Mouse (Mus musculus): ENCODE measurements around the gene Spns3. TPM values are rescaled to one million over a fixed set of nuclear protein-coding genes. Genes with fewer than 3 reads are reported as not detected.

The Spns3 gene
- 0.14 and 0.80 TPM in 2 replicates for polyA plus RNA-seq (2015; fragmentation: Nextera tagmentation; extraction: Ambion mirVana)

DNA sequence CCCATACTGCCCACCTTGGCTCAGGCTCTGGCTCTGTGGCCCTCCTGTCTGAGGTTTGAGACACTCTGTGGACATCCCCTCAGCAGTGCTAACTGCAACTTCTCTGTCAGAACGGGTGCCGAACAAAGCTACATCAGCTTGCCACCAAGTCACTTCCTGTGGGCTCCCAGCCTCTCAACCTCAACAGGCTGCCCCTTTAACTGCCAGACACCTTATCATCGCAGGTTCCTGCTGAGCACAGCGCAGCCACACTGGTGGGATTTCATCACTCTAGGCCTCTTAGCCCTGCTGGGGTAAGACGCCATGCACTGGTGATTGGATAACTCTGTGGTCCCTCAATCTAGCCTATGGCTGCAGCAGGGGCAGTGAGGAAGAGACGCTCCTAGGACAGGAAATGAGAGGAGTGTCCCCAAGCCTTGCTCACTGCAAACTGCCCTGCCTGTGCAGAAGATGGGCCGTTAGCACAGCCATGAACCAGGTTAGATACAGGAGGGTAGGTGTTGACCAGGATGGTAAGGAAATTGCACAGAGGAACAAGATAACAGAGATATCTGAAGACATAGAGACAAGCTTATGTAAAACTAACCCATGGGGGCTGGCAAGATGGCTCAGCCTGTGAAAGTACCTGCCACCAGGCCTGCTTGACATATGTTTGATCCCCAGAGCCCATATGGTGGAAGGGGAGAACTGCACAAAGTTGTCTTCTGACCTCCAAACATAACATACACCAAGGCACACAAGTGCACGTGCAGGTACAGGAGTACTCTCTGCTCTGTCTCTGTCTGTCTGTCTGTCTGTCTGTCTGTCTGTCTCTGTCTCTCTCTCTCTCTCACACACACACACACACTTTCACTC, at the start of gene Spns3:
TSS of gene Spns3 (minus strand) at position 373 of the 855 bp plus-strand sequence.
- peak within 1 kb of the TSS; percentile 18; the same call in 1 of the 2 replicates for H3K4me2 ChIP-seq
- 22% methylated on average over 8 of the region's 8 CpGs for WGBS
- no peak for ATAC-seq (replicated peaks; ENCODE audit: insufficient number of reproducible peaks, insufficient read depth, low FRiP score, low read depth)

DNA sequence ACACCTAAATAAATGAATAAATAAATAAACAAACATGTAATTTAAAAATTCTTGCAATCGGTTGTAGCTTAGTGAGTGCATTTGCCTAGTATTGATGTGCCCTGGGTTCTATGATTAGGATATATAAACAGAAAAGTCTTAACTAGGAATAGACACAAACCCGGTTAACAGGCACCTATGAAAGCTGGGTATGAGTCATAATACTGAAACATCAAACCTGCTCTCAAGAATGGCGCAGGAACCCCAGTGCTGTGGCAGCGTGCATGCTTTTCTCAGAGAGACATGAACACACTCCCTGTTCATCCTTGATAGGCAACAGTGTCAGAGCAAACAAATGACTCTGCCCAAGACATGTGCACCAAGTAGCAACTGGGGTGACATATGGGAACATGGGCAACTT, 47.5 kb upstream of the Spns3 start:
- no peak overlapping the region for H3K9ac ChIP-seq
- H3K36me3 ChIP-seq, result no peaks in the 10 kb centered on the region
- no peak overlapping the region for H3K27ac ChIP-seq
- no peaks in the 10 kb centered on the region for H3K4me1 ChIP-seq (replicated peaks)
- no peak for ATAC-seq (replicated peaks; ENCODE audit: insufficient number of reproducible peaks, insufficient read depth, low FRiP score, low read depth)
- no peaks in the 10 kb centered on the region for H3K27me3 ChIP-seq
- 87% methylated on average over 4 of the region's 4 CpGs for WGBS
- H3K9me3 ChIP-seq (replicated peaks), result no peaks in the 10 kb centered on the region
- no peak overlapping the region for H3K4me2 ChIP-seq
- no peak overlapping the region for H3K4me3 ChIP-seq

More for the DNA sequence above, at the start of gene Spns3:
- peaks cover 6% of the 10 kb centered on the region; the same call in 1 of the 2 replicates for H3K4me1 ChIP-seq (replicated peaks)
- H3K9me3 ChIP-seq (replicated peaks), result no peaks in the 10 kb centered on the region
- H3K9ac ChIP-seq, result no peak within 1 kb of the TSS
- H3K27me3 ChIP-seq, result no peaks in the 10 kb centered on the region
- H3K4me3 ChIP-seq, result 0 out of 2 replicates have a peak within 1 kb of the TSS, but pooled peaks have one; percentile 1
- H3K27ac ChIP-seq, result no peak within 1 kb of the TSS
- H3K36me3 ChIP-seq, result no peaks in the 10 kb centered on the region

DNA sequence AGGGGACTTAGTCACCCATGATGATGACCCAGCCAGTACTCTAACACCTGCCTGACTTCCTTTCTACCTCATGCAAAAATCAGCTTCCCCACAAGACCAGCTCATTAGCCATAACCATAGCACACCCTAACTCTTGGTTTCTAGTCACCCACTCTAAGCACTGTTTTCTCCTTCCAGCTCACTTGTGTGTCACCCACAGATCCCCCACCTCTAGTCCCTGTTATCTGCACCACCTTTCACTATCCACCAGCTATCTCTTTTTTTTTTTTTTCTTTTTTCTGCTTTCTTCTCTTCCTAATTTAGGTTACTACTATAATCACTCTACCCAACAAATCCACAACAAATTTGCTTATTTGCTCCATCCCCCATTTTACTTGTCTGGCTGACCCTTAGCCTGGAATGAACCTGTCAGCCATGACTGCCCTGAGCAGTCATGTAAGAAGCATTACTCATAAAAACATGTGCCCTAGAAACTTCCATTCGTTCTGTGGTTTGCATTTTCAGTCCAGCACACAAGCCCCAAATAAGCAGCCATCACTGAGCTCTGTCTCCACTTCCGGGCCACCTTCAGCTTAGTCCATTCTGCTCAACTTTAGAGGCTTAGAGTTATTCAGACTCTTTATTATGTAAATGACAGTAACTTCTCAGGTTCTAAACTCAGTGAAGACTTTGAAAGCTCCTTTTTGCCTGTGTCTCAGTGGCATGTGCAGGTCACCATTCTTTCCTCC, 44.9 kb upstream of the Spns3 start:
- H3K9me3 ChIP-seq (replicated peaks), result no peaks in the 10 kb centered on the region
- 77% methylated on average over 2 of the region's 2 CpGs for WGBS

DNA sequence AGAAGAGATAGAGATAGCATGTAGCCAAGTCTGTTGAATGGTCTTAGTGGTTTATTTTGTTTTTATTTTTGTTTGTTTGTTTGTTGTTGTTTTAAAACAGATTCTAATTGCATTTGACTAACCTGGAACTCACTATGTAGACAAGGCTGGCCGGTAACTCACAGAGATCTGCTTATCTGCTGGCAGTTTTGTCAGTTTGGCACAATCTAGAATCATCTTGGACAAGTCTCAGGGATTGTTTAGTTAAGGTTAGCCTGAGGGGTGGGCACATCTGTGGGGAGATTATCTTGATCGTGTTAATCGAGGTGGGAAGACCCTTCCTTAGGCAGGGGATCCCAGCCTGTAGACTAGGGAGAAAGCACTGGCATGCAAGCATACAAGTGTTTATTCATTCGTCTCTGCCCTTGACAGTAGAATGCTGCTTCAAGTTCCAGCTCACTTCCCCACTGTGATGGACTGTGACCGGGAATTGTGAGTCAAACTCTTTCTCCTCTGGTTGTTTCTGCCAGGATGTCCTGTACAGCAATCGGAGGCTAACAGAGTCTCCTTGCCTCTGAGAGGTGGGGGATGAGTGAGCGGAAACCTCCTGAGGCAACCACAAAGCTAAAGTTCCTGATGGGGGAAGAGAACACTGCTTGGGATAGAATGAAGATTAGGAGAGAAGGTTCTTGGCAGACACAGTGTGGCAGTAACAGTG, 37.4 kb upstream of the Spns3 start:
- H3K27me3 ChIP-seq, result no peaks in the 10 kb centered on the region
- H3K4me2 ChIP-seq, result no peak overlapping the region
- H3K36me3 ChIP-seq, result no peaks in the 10 kb centered on the region
- H3K9me3 ChIP-seq (replicated peaks), result no peaks in the 10 kb centered on the region
- WGBS, result 44% methylated on average over 7 of the region's 7 CpGs
- ATAC-seq (replicated peaks; ENCODE audit: insufficient number of reproducible peaks, insufficient read depth, low FRiP score, low read depth), result no peak
- H3K4me1 ChIP-seq (replicated peaks), result no peaks in the 10 kb centered on the region
- no peak overlapping the region for H3K4me3 ChIP-seq
- H3K9ac ChIP-seq, result no peak overlapping the region
- H3K27ac ChIP-seq, result 0 out of 2 replicates have a peak overlapping the region, but pooled peaks have one; percentile 16

More for the DNA sequence above, 44.9 kb upstream of the Spns3 start:
- no peak overlapping the region for H3K4me2 ChIP-seq
- H3K4me3 ChIP-seq, result no peak overlapping the region
- H3K4me1 ChIP-seq (replicated peaks), result no peaks in the 10 kb centered on the region
- H3K9ac ChIP-seq, result no peak overlapping the region
- no peaks in the 10 kb centered on the region for H3K36me3 ChIP-seq
- no peak for ATAC-seq (replicated peaks; ENCODE audit: insufficient number of reproducible peaks, insufficient read depth, low FRiP score, low read depth)
- H3K27me3 ChIP-seq, result no peaks in the 10 kb centered on the region
- no peak overlapping the region for H3K27ac ChIP-seq

DNA sequence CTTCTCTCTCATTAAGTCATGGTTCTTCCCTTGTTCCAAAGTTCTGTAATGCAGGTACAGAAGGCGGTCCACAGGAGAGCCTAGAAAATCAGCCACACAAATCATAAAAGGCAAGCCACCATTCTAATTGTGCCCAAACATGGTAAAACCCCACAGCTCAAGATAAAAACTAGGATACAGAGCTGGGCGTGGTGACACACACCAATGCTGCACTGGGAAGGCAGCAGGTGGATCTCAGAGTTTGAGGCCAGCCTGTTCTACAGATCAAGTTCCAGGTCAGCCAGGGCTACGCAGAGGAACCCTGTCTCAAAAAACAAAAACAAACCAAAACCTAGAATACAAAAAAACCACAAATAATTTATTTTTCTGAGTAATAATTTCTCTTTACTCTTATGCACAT, 36.3 kb upstream of the Spns3 start:
- ATAC-seq (replicated peaks; ENCODE audit: insufficient number of reproducible peaks, insufficient read depth, low FRiP score, low read depth), result no peak
- no peak overlapping the region for H3K27ac ChIP-seq
- no peaks in the 10 kb centered on the region for H3K27me3 ChIP-seq
- H3K4me2 ChIP-seq, result no peak overlapping the region
- no peak overlapping the region for H3K9ac ChIP-seq
- no peaks in the 10 kb centered on the region for H3K36me3 ChIP-seq
- H3K4me1 ChIP-seq (replicated peaks), result no peaks in the 10 kb centered on the region
- no peak overlapping the region for H3K4me3 ChIP-seq
- no peaks in the 10 kb centered on the region for H3K9me3 ChIP-seq (replicated peaks)
- WGBS, result 83% methylated on average over 3 of the region's 3 CpGs

DNA sequence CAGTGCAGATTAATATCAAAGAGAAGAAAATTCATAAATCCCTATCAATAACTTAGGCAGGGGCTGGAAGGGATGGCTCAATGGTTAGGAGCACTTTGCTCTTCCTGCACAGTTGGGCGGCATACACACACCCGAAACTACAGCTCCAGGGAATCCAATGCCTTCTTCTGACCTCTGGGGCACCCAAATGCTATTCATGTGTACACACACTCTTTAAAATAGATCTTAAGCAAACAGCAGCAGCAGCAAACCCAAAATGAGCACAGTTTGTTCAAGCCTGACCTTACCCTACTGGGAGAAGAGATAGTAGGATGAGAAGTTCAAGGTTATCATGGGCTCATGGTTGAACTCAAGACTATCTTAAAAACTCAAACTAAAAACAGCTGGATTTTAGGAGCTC, 32.8 kb upstream of the Spns3 start:
- peaks cover 3% of the 10 kb centered on the region; the same call in 1 of the 2 replicates for H3K27me3 ChIP-seq
- no peak for ATAC-seq (replicated peaks; ENCODE audit: insufficient number of reproducible peaks, insufficient read depth, low FRiP score, low read depth)
- WGBS, result 79% methylated on average over 2 of the region's 2 CpGs

DNA sequence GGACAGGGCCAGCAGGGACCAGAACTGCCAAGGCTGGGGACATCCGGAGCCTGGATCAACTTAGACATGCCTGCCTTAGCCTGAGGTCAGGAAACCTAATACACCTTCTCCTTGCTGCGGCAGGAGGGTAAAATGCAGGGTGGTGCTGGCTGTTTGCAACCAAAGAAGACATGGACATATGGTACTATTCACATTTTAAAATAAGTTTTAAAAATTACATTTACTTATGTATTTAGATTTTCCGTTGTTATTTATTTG, 32.1 kb upstream of the Spns3 start:
- WGBS, result 73% methylated on average over 3 of the region's 3 CpGs
- ATAC-seq (replicated peaks; ENCODE audit: insufficient number of reproducible peaks, insufficient read depth, low FRiP score, low read depth), result no peak
- Histone ChIP-seq H3K9ac (no peak overlapping the region), H3K4me2 (no peak overlapping the region), H3K27me3 (peaks cover 8% of the 10 kb centered on the region; the same call in 1 of the 2 replicates), H3K9me3 (replicated peaks) (no peaks in the 10 kb centered on the region), H3K4me3 (no peak overlapping the region), H3K4me1 (replicated peaks) (no peaks in the 10 kb centered on the region), H3K36me3 (no peaks in the 10 kb centered on the region), H3K27ac (no peak overlapping the region)

More for the DNA sequence above, 32.8 kb upstream of the Spns3 start:
- Histone ChIP-seq H3K4me3 (no peak overlapping the region), H3K27ac (no peak overlapping the region), H3K4me1 (replicated peaks) (no peaks in the 10 kb centered on the region), H3K9ac (no peak overlapping the region), H3K4me2 (no peak overlapping the region), H3K36me3 (no peaks in the 10 kb centered on the region), H3K9me3 (replicated peaks) (no peaks in the 10 kb centered on the region)

DNA sequence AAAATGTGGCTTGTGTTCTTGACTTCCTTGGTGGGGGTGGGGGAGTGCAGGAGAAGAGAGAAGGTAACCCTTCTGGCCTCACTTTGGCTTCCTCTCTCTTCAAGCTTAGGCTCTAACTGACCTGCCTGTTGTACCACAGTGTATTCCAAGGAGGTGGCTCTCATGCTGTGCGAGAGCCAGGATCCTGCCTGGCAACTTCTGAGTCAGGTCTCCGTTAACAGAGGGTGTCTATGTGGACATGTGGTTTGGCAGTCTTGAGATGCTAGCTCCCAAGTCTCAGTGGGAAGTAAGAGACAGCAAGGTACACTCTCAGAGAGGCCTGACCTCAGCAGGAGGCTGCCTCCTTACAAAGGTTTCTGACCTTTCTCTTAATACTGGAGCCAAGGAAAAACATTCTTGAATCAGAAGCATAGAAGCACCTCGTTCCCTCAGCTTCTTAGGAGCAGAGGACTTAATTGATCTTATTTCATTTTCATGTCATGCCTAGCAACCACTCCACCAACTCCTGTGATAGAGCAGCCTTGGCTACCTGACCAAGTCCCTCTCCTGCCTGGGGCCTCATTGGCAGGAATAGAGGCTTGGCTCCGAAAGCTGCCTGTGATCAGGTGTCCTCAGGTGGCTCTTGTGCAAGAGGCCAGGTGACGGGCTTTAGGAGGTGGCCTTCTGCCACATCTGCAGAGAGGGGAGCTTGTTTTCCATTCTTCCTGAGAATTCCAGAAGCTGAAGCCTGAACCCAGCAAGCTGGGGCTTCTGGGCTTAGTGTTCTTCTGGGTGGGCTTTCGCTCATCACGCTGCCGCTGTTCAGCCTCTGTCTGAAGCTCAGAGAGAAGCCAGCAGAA, 31.5 kb upstream of the Spns3 start:
- 71% methylated on average over 8 of the region's 8 CpGs for WGBS

DNA sequence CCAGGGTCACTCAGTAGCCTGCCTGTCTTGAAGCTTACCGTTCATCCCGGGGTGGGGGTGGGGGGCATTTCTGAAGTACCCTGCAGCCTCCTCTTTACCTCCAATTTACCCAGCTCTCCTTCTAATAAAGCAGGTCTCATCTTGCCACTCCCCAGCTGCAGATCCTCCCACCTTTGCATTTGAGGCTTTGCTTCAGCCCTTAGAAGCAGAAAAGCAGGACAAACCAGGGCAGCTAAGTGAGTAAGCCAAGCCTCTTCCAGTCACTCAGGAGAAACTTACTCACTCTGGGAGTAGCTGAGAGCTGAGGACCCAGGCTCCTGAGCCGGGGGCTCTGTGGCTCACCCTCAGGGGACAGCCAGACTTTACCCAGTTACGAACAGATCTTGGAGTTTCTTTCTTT, 28.2 kb upstream of the Spns3 start:
- no peaks in the 10 kb centered on the region for H3K36me3 ChIP-seq
- no peak overlapping the region for H3K27ac ChIP-seq
- peaks cover 9% of the 10 kb centered on the region for H3K4me1 ChIP-seq (replicated peaks)
- H3K9me3 ChIP-seq (replicated peaks), result no peaks in the 10 kb centered on the region
- H3K9ac ChIP-seq, result no peak overlapping the region
- no peak overlapping the region for H3K4me3 ChIP-seq
- H3K4me2 ChIP-seq, result no peak overlapping the region
- ATAC-seq (replicated peaks; ENCODE audit: insufficient number of reproducible peaks, insufficient read depth, low FRiP score, low read depth), result no peak
- H3K27me3 ChIP-seq, result peaks cover 9% of the 10 kb centered on the region; the same call in 1 of the 2 replicates
- WGBS, result 75% methylated on average over 4 of the region's 4 CpGs

More for the DNA sequence above, 31.5 kb upstream of the Spns3 start:
- H3K9me3 ChIP-seq (replicated peaks), result no peaks in the 10 kb centered on the region
- H3K9ac ChIP-seq, result no peak overlapping the region
- H3K4me3 ChIP-seq, result no peak overlapping the region
- no peak overlapping the region for H3K27ac ChIP-seq
- no peaks in the 10 kb centered on the region for H3K36me3 ChIP-seq
- H3K4me1 ChIP-seq (replicated peaks), result 0 out of 2 replicates have a peak, but pooled peaks cover under 1% of the 10 kb centered on the region
- ATAC-seq (replicated peaks; ENCODE audit: insufficient number of reproducible peaks, insufficient read depth, low FRiP score, low read depth), result no peak
- no peak overlapping the region for H3K4me2 ChIP-seq
- peaks cover 9% of the 10 kb centered on the region; the same call in 1 of the 2 replicates for H3K27me3 ChIP-seq

DNA sequence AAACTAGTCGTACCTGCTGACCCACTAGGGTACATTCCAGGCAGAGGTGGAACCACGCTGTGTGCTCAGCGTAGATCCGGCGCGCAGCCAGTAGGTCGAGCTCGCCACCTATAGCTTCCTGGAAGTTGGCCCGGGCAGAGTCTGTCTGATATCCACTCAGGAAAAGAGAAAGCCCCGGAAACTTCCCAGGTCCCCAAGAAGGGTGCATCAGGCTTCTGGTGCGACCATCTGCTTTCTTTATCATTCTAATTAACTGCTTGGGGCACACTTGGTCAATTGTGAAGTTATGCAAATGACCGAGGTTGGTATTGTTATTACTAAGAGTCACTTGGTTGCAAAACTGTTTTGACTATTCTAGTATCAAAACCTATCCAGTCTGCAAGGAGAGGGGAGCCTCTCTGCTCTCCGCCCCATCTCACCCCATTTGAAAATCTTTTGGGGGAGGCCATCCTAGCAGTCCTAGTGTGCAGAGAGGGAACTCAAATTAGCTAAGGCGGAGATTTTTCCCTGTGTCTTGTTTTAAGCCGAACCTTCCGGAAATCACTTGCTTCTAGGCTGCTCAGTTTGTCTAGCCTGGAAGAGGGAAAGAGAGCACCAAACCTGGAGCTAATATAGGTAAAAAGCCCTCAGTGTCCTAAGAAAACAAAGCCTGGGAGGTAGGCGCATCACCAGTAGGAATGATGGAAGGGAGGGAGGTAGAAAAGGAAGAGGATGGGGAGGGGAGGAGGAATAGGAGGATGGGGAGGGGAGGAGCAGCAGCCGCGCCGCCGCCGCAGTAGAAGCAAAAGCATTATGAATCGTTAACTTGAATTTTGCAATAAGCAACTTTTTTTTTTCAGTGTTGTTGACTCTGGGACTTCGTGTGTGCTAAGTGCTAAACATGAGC, 26.4 kb upstream of the Spns3 start:
- no peak; the same call in 1 of the 2 replicates for ATAC-seq (replicated peaks; ENCODE audit: insufficient number of reproducible peaks, insufficient read depth, low FRiP score, low read depth)
- peak overlapping the region; percentile 32; the same call in 1 of the 2 replicates for H3K9ac ChIP-seq
- peaks cover 9% of the 10 kb centered on the region; the same call in 1 of the 2 replicates for H3K27me3 ChIP-seq
- peak overlapping the region; percentile 77 for H3K4me2 ChIP-seq
- no peaks in the 10 kb centered on the region for H3K36me3 ChIP-seq
- peak overlapping the region; percentile 45 for H3K4me3 ChIP-seq
- 3% methylated on average over 24 of the region's 24 CpGs for WGBS
- H3K4me1 ChIP-seq (replicated peaks), result peaks cover 9% of the 10 kb centered on the region
- no peak overlapping the region for H3K27ac ChIP-seq
- no peaks in the 10 kb centered on the region for H3K9me3 ChIP-seq (replicated peaks)

Measured in heart, embryonic 15.5 days (tissue).